Mouse (Mus musculus) erythroblast, embryonic 14.5 days (primary cell): ENCODE data around the gene Cbl.

Source experiments
- GATA1 ChIP-seq: IDR thresholded peaks from 2 replicates; pipeline ENCODE4 v1.6.1; 2012; ENCODE audit warnings: low read length, inconsistent platforms, mixed read lengths
- TAL1 ChIP-seq: IDR thresholded peaks from 3 replicates; pipeline ENCODE4 v1.6.1; 2012; ENCODE audit warnings: low read length, inconsistent platforms, mixed read lengths

DNA sequence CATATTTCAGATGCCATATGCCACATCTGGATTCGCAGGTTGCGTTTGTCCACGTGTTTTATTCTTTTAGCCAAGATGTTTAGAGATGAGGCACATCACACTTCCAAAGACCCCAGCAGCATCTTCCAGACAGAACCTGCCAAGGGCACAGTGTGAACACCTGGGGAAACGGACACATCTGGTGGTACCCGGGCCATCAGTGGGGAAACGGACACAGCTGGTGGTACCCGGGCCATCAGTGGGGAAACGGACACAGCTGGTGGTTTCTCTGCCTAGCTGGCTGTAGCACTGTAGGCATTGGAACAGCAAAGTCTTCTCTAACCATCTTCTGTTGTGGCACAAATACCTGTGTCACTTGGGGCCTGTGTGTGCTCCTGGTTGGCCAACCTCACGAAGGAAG, 138.1 kb downstream of the Cbl start:
- TF ChIP-seq GATA1 (no peak), TAL1 (no peak)
